Mouse (Mus musculus) CH12.LX (cell line): ENCODE results near the gene Slc24a5. TPM values are rescaled to one million over a fixed set of nuclear protein-coding genes. Genes with fewer than 3 reads are reported as not detected.

Experiments
- DNase-seq: peaks from one replicate; pipeline ENCODE4 v3.0.0-alpha.2; 2013; ENCODE audit errors: extremely low read depth
- H3K27ac ChIP-seq: 2 replicates; pipeline ENCODE4 v1.5.1; 2012; ENCODE audit warnings: low read depth, mild to moderate bottlenecking, control low read depth, moderate library complexity; ENCODE audit not compliant: insufficient read depth
- H3K27me3 ChIP-seq: replicated peaks from 2 replicates; pipeline ENCODE3; 2012; ENCODE audit warnings: inconsistent platforms
- H3K36me3 ChIP-seq, 2 experiments: replicated peaks in 1 of 2; 2 replicates each; pipeline versions ENCODE3 to v1.6.1; 2012; ENCODE audit warnings: inconsistent platforms in 1 of 2, low read length in 1 of 2, mild to moderate bottlenecking in 1 of 2, mixed read lengths in 1 of 2, moderate library complexity in 1 of 2; ENCODE audit not compliant: control insufficient read depth in 1 of 2, insufficient read depth in 1 of 2
- H3K4me1 ChIP-seq, 2 experiments: 2 replicates each; pipeline ENCODE4 v1.6.1; 2012; ENCODE audit warnings: inconsistent platforms in 1 of 2, moderate library complexity in 1 of 2; ENCODE audit not compliant: insufficient read depth in 2 of 2, control insufficient read depth in 1 of 2
- H3K4me2 ChIP-seq: 2 replicates; pipeline ENCODE4 v1.6.1; 2012; ENCODE audit warnings: low read depth, mild to moderate bottlenecking, control low read depth; ENCODE audit not compliant: poor library complexity, insufficient read depth, severe bottlenecking
- H3K4me3 ChIP-seq, 3 experiments: fragments of 150-350 bp in 1 of 3; sonication (generic) in 1 of 3; replicated peaks in 1 of 3; 2 replicates each; pipeline versions ENCODE3 to v1.5.1; 2011 to 2012; ENCODE audit warnings: low read depth in 2 of 3, low read length in 2 of 3, mild to moderate bottlenecking in 2 of 3, moderate library complexity in 2 of 3, control low read depth in 1 of 3, improper control_type of control experiment in 1 of 3, inconsistent platforms in 1 of 3, mixed read lengths in 1 of 3; ENCODE audit not compliant: poor library complexity in 1 of 3
- H3K79me2 ChIP-seq: replicated peaks from 2 replicates; pipeline ENCODE4 v1.6.1; 2012; ENCODE audit warnings: mild to moderate bottlenecking, moderate library complexity; ENCODE audit not compliant: control insufficient read depth, poor library complexity, insufficient read depth, severe bottlenecking; ENCODE audit errors: extremely low read depth
- H3K9ac ChIP-seq: 2 replicates; pipeline ENCODE4 v1.6.1; 2012; ENCODE audit warnings: low read depth, mild to moderate bottlenecking, control low read depth, moderate library complexity; ENCODE audit not compliant: insufficient read depth
- H3K9me3 ChIP-seq: replicated peaks from 2 replicates; pipeline ENCODE3; 2012; ENCODE audit warnings: low read length, inconsistent platforms, mixed read lengths
- CHD2 ChIP-seq: IDR thresholded peaks from 2 replicates; pipeline ENCODE4 v1.6.1; 2011; ENCODE audit warnings: low read length, improper control_type of control experiment
- CTCF ChIP-seq, 2 experiments: IDR thresholded peaks in 1 of 2; conservative IDR thresholded peaks in 1 of 2; 2 replicates each; pipeline ENCODE4 v1.5.1; 2011 to 2012; ENCODE audit warnings: low read depth in 2 of 2, low read length in 2 of 2, improper control_type of control experiment in 1 of 2, inconsistent platforms in 1 of 2, mild to moderate bottlenecking in 1 of 2, moderate library complexity in 1 of 2
- E2F4 ChIP-seq: IDR thresholded peaks from 2 replicates; pipeline ENCODE4 v1.6.1; 2011; ENCODE audit warnings: low read depth, low read length, improper control_type of control experiment; ENCODE audit not compliant: insufficient replicate concordance
- ELF1 ChIP-seq: IDR thresholded peaks from 2 replicates; pipeline ENCODE4 v1.6.1; 2014; ENCODE audit warnings: low read depth, mild to moderate bottlenecking, inconsistent platforms, low read length, improper control_type of control experiment
- ETS1 ChIP-seq: conservative IDR thresholded peaks from 2 replicates; pipeline ENCODE4 v1.6.1; 2012; ENCODE audit warnings: low read depth, mild to moderate bottlenecking, inconsistent platforms, low read length, improper control_type of control experiment, moderate library complexity
- GABPA ChIP-seq: IDR thresholded peaks from 2 replicates; pipeline ENCODE4 v1.6.1; 2012; ENCODE audit warnings: low read depth, low read length, improper control_type of control experiment, inconsistent platforms; ENCODE audit not compliant: insufficient replicate concordance
- HCFC1 ChIP-seq: IDR thresholded peaks from 2 replicates; pipeline ENCODE4 v1.6.1; 2012; ENCODE audit warnings: low read depth, mild to moderate bottlenecking, inconsistent platforms, low read length, improper control_type of control experiment
- IRF4 ChIP-seq: IDR thresholded peaks from 2 replicates; pipeline ENCODE4 v1.6.1; 2014; ENCODE audit warnings: low read depth, mild to moderate bottlenecking, inconsistent platforms, low read length, improper control_type of control experiment
- JUN ChIP-seq: IDR thresholded peaks from 2 replicates; pipeline ENCODE4 v1.6.1; 2011; ENCODE audit warnings: low read depth, mild to moderate bottlenecking, low read length, improper control_type of control experiment, moderate library complexity; ENCODE audit not compliant: insufficient read depth
- JUND ChIP-seq: conservative IDR thresholded peaks from 2 replicates; pipeline ENCODE4 v1.6.1; 2011; ENCODE audit warnings: low read depth, low read length, improper control_type of control experiment
- KAT2A ChIP-seq: IDR thresholded peaks from 2 replicates; pipeline ENCODE4 v1.6.1; 2012; ENCODE audit warnings: low read length, improper control_type of control experiment, inconsistent platforms; ENCODE audit not compliant: insufficient replicate concordance
- MAFK ChIP-seq: IDR thresholded peaks from 2 replicates; pipeline ENCODE4 v1.6.1; 2011; ENCODE audit warnings: low read length, improper control_type of control experiment; ENCODE audit not compliant: insufficient replicate concordance
- MAX ChIP-seq: IDR thresholded peaks from 2 replicates; pipeline ENCODE4 v1.6.1; 2011; ENCODE audit warnings: low read length, improper control_type of control experiment
- MAZ ChIP-seq: IDR thresholded peaks from 2 replicates; pipeline ENCODE4 v1.6.1; 2012; ENCODE audit warnings: low read depth, mild to moderate bottlenecking, inconsistent platforms, low read length, improper control_type of control experiment, moderate library complexity
- MEF2A ChIP-seq: IDR thresholded peaks from 2 replicates; pipeline ENCODE4 v1.6.1; 2014; ENCODE audit warnings: low read depth, mild to moderate bottlenecking, inconsistent platforms, low read length, improper control_type of control experiment, borderline replicate concordance
- MYC ChIP-seq: IDR thresholded peaks from 2 replicates; pipeline ENCODE4 v1.6.1; 2011; ENCODE audit warnings: low read depth, mild to moderate bottlenecking, improper control_type of control experiment, low read length
- NELFE ChIP-seq: IDR thresholded peaks from 2 replicates; pipeline ENCODE4 v1.6.1; 2011; ENCODE audit warnings: low read depth, low read length, improper control_type of control experiment
- POLR2A ChIP-seq: IDR thresholded peaks from 2 replicates; pipeline ENCODE4 v1.6.1; 2011; ENCODE audit warnings: low read depth, mild to moderate bottlenecking, improper control_type of control experiment, low read length
- POLR2AphosphoS2 ChIP-seq: IDR thresholded peaks from 2 replicates; pipeline ENCODE4 v1.6.1; 2011; ENCODE audit warnings: low read depth, low read length, improper control_type of control experiment
- RCOR1 ChIP-seq: conservative IDR thresholded peaks from 2 replicates; pipeline ENCODE4 v1.6.1; 2012; ENCODE audit warnings: low read depth, mild to moderate bottlenecking, inconsistent platforms, low read length, improper control_type of control experiment
- UBTF ChIP-seq: IDR thresholded peaks from 2 replicates; pipeline ENCODE4 v1.6.1; 2012; ENCODE audit warnings: low read depth, mild to moderate bottlenecking, inconsistent platforms, low read length, improper control_type of control experiment, moderate library complexity
- USF1 ChIP-seq: IDR thresholded peaks from 2 replicates; pipeline ENCODE4 v1.6.1; 2014; ENCODE audit warnings: low read depth, mild to moderate bottlenecking, inconsistent platforms, low read length, improper control_type of control experiment
- USF2 ChIP-seq: conservative IDR thresholded peaks from 2 replicates; pipeline ENCODE4 v1.6.1; 2011; ENCODE audit warnings: low read depth, low read length, improper control_type of control experiment
- ZC3H11A ChIP-seq: IDR thresholded peaks from 2 replicates; pipeline ENCODE4 v1.6.1; 2012; ENCODE audit warnings: low read depth, mild to moderate bottlenecking, inconsistent platforms, low read length, improper control_type of control experiment
- ZKSCAN1 ChIP-seq: IDR thresholded peaks from 2 replicates; pipeline ENCODE4 v1.6.1; 2012; ENCODE audit warnings: low read depth, inconsistent platforms, low read length, improper control_type of control experiment, borderline replicate concordance
- dilution Hi-C: fragments of 300-500 bp; cut with MboI; formaldehyde crosslinking; loops from 2 replicates; pipeline ENCODE4 v1.14.3; 2020; ENCODE audit warnings: low sequenced_read_pairs; ENCODE audit not compliant: extremely low pct_unique_long_range_greater_than_20kb, extremely low pct_ligation_motif_present
- in situ Hi-C: fragments of 300-500 bp; cut with MboI; formaldehyde crosslinking; loops from 3 replicates; pipeline ENCODE4 v1.14.3; 2019; ENCODE audit warnings: low sequenced_read_pairs, low pct_ligation_motif_present, low pct_unique_long_range_greater_than_20kb, mixed read lengths
- polyA plus RNA-seq: library from polyadenylated mRNA; unstranded; fragments of >175 nt; gene quantifications from 2 replicates; pipeline ENCODE4 v1.2.1, GENCODE M21; 2012; ENCODE audit warnings: low read depth; ENCODE audit not compliant: insufficient read length
- total RNA-seq, 2 experiments: library from RNA; depleted of rRNA; stranded (reverse); fragments of 300-350 nt in 1 of 2; fragments of >200 nt in 1 of 2; gene quantifications; 2 replicates each; pipeline ENCODE4 v1.2.3; 2012 to 2014

Gene Slc24a5
- total and polyA plus RNA-seq, 3 experiments = not detected

- dilution Hi-C loops = no loop called here
- no peaks in the 10 kb centered on the region for H3K27me3 ChIP-seq
- H3K4me3 ChIP-seq = no peak overlapping the region
- in situ Hi-C loops = no loop called here
- no peaks in the 10 kb centered on the region for H3K79me2 ChIP-seq
- H3K27ac ChIP-seq = no peak overlapping the region
- H3K36me3 ChIP-seq = no peaks in the 10 kb centered on the region
- H3K4me2 ChIP-seq = no peak overlapping the region
- H3K4me1 ChIP-seq = no peaks in the 10 kb centered on the region
- no peak for DNase-seq
- H3K9me3 ChIP-seq = peaks cover 74% of the 10 kb centered on the region
- H3K9ac ChIP-seq = no peak overlapping the region
- TF ChIP-seq UBTF = no peak
- no peak for TF ChIP-seq E2F4
- TF ChIP-seq MYC = no peak
- TF ChIP-seq MAX = no peak
- TF ChIP-seq ZKSCAN1 = no peak
- no peak for TF ChIP-seq JUN
- TF ChIP-seq USF2 = no peak
- no peak for TF ChIP-seq CHD2
- no peak for TF ChIP-seq ETS1
- TF ChIP-seq CTCF (conservative IDR thresholded peaks at IDR 0.05 in 1 of 2, IDR thresholded peaks at IDR 0.05 in 1 of 2; ENCODE audit: low read depth in 2 of 2, low read length in 2 of 2) = no peak
- no peak for TF ChIP-seq POLR2A
- TF ChIP-seq MAFK = no peak
- no peak for TF ChIP-seq JUND
- no peak for TF ChIP-seq IRF4
- no peak for TF ChIP-seq USF1
- TF ChIP-seq KAT2A = no peak
- no peak for TF ChIP-seq RCOR1
These were observed 41.4 kb upstream of the Slc24a5 start for GRCm38 (mm10) chr2:125026358-125027000.

- no peaks in the 10 kb centered on the region for H3K79me2 ChIP-seq
- no peaks in the 10 kb centered on the region for H3K4me1 ChIP-seq
- H3K36me3 ChIP-seq = no peaks in the 10 kb centered on the region
- no peak overlapping the region for H3K9ac ChIP-seq
- TF ChIP-seq RCOR1 (no peak), ZKSCAN1 (no peak), GABPA (no peak), POLR2AphosphoS2 (no peak), NELFE (no peak), MEF2A (no peak), JUND (no peak), HCFC1 (no peak), CHD2 (no peak), MAZ (no peak), ELF1 (no peak), KAT2A (no peak), MAFK (no peak), UBTF (no peak), ZC3H11A (no peak)
- no peak overlapping the region for H3K27ac ChIP-seq
- peaks cover 69% of the 10 kb centered on the region for H3K9me3 ChIP-seq
- no peak overlapping the region for H3K4me3 ChIP-seq
- dilution Hi-C loops = no loop called here
- no peak overlapping the region for H3K4me2 ChIP-seq
- in situ Hi-C loops = no loop called here
- no peak for DNase-seq
- H3K27me3 ChIP-seq = no peaks in the 10 kb centered on the region
These were observed 37.3 kb upstream of the Slc24a5 start for GRCm38 (mm10) chr2:125030591-125030990.
